Mouse (Mus musculus) megakaryocyte, embryonic 14.5 days (primary cell): ENCODE data around the gene Olfr1440. TPM values are rescaled to one million over a fixed set of nuclear protein-coding genes. Genes with fewer than 3 reads are reported as not detected.

Experiments used
- H3K27me3 ChIP-seq: replicated peaks from 2 replicates; pipeline ENCODE3; 2012; ENCODE audit warnings: inconsistent platforms
- H3K36me3 ChIP-seq: replicated peaks from 2 replicates; pipeline ENCODE3; 2012; ENCODE audit warnings: low read length, inconsistent platforms, mixed read lengths
- H3K4me1 ChIP-seq: 2 replicates; pipeline ENCODE4 v1.6.1; 2012; ENCODE audit warnings: inconsistent platforms
- H3K4me3 ChIP-seq: replicated peaks from 2 replicates; pipeline ENCODE3; 2012; ENCODE audit warnings: moderate library complexity, mild to moderate bottlenecking, inconsistent platforms
- H3K9me3 ChIP-seq: 2 replicates; pipeline ENCODE4 v1.6.1; 2012; ENCODE audit warnings: inconsistent platforms
- FLI1 ChIP-seq: IDR thresholded peaks from 2 replicates; pipeline ENCODE4 v1.6.1; 2012; ENCODE audit warnings: low read length, inconsistent platforms, mixed read lengths
- GATA1 ChIP-seq: IDR thresholded peaks from 3 replicates; pipeline ENCODE4 v1.6.1; 2012; ENCODE audit warnings: mixed read lengths, low read length, inconsistent platforms, borderline replicate concordance
- polyA plus RNA-seq: library from polyadenylated mRNA; stranded (reverse); fragments of >175 nt; gene quantifications from 2 replicates; pipeline ENCODE4 v1.2.3, GENCODE M21; 2012; ENCODE audit warnings: low replicate concordance; ENCODE audit not compliant: insufficient read depth

Olfr1440 gene
- not detected in 2 replicates for polyA plus RNA-seq

DNA sequence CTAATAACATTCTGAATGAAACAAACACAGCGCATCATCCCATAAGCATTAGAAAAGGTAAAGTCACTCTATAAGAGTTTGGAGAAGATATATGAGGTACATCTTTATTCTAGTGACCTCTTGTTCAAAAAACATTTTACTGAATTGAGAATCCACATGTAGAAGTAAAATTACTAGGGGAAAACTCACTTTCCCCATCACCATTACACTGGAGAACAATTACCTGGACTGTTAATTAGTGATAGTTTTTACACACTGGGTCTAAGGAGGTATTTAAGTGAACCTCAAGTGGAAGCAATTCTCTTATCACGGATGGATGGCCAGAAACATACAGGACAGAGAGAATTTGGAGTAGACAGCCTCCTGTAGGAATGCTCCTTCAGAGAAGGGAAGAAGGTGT lies at the start of gene Olfr1440:
Gene Olfr1440 (plus strand): TSS at position 301 of the 400 bp plus-strand sequence.
- H3K9me3 ChIP-seq: peaks cover 2% of the 10 kb centered on the region; the same call in 1 of the 2 replicates
- no peaks in the 10 kb centered on the region for H3K36me3 ChIP-seq
- H3K4me1 ChIP-seq: no peaks in the 10 kb centered on the region
- no peaks in the 10 kb centered on the region for H3K27me3 ChIP-seq
- no peak for TF ChIP-seq GATA1
- no peak for TF ChIP-seq FLI1
- H3K4me3 ChIP-seq: no peak within 1 kb of the TSS

DNA sequence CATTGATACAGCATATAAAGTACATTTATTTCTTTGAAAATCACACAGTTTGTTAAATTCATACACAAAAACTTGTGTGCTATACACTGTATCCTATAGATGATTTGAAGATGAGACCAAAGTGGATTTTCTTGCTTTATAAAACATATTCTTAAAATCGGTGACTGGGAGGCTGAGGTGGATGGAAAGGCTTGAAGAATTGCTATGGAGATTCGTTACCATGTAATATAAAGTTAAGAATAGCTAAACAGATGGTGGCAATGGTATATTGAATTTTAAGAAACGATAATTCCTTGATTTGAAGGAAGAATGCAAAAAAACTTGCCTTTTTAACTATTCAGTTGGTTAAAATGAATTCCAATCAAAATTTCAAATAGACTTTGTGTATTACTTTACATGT lies 14.1 kb upstream of the Olfr1440 start:
- Histone ChIP-seq H3K36me3 (no peaks in the 10 kb centered on the region), H3K4me1 (no peaks in the 10 kb centered on the region), H3K27me3 (no peaks in the 10 kb centered on the region), H3K4me3 (no peak overlapping the region), H3K9me3 (no peaks in the 10 kb centered on the region)
- TF ChIP-seq FLI1: no peak
- TF ChIP-seq GATA1: no peak

DNA sequence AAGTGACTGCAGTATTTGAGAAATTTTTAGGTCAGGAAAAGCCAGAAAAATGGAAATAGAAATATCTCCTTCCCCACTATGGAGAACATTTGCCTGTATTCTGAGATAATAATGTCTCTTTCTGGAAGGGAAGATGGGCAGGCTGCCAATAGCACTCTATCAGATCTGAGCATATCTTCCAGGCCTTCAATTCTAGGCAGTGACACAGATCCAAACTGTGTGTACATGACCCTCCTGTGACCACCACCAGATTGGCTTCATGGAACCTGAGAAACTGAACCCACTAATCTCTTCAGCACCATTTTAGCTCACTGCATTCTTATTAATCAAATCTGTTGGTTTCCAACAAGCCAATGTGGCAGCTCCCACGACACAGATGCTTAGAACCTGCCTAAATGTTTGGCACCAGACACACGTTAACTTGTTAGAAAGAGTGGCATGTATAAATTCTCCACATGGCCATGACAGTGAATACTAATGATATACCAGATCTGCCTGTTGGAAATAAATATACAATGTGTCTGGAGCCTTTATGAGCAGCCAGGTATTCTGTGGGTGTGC lies 12.5 kb upstream of the Olfr1440 start:
- no peak overlapping the region for H3K4me3 ChIP-seq
- no peaks in the 10 kb centered on the region for H3K4me1 ChIP-seq
- TF ChIP-seq GATA1 (no peak), FLI1 (no peak)
- H3K9me3 ChIP-seq: no peaks in the 10 kb centered on the region
- H3K27me3 ChIP-seq: no peaks in the 10 kb centered on the region
- no peaks in the 10 kb centered on the region for H3K36me3 ChIP-seq

DNA sequence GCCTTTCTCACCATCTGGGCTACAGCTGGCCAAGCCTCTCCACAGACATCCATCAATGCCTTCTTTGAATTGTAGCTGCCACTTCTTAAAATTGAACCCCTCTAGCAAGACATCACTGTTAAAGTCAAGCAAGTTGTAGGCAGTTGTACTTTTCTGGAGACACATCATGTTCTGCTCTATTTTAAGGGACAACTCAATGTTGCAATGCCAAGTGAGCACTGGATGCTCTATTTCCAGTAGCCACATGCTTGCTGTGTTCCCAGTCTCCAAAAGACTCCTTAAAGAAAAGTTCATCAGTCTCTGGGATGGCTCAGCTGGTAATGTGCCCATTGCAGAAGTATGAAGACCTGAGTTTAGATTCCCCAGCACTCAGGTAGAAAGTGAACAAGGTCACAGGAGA lies 26.7 kb downstream of the Olfr1440 start:
- H3K36me3 ChIP-seq: no peaks in the 10 kb centered on the region
- TF ChIP-seq FLI1 (no peak), GATA1 (no peak)
- no peaks in the 10 kb centered on the region for H3K9me3 ChIP-seq
- H3K4me1 ChIP-seq: no peaks in the 10 kb centered on the region
- no peaks in the 10 kb centered on the region for H3K27me3 ChIP-seq
- H3K4me3 ChIP-seq: no peak overlapping the region

DNA sequence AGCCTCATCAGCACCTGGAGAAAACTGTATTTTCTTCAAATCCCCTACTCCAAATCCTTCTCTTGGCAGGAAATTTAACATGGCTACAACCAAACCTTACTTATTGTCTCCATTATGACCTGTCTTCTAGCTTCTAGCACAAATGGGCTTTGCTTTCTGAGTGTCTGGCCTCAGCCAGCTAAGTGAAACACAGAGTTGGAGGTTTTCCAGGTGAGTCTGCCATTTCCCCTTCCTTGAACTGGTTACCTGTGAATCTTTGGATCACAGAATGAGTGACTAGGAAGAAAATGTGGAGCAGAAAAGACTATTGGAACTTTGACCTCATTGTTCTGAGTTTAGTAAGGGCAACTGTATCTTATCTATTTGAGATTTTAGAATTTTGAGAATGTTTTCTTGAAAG lies 30.3 kb downstream of the Olfr1440 start, which contains the start of gene Olfr1441:
Gene Olfr1441 (plus strand): TSS at position 73 of the 400 bp plus-strand sequence.
- Histone ChIP-seq H3K4me1 (no peaks in the 10 kb centered on the region), H3K27me3 (no peaks in the 10 kb centered on the region), H3K36me3 (no peaks in the 10 kb centered on the region), H3K9me3 (no peaks in the 10 kb centered on the region), H3K4me3 (no peak within 1 kb of the TSS)
- TF ChIP-seq FLI1 (no peak), GATA1 (no peak)

DNA sequence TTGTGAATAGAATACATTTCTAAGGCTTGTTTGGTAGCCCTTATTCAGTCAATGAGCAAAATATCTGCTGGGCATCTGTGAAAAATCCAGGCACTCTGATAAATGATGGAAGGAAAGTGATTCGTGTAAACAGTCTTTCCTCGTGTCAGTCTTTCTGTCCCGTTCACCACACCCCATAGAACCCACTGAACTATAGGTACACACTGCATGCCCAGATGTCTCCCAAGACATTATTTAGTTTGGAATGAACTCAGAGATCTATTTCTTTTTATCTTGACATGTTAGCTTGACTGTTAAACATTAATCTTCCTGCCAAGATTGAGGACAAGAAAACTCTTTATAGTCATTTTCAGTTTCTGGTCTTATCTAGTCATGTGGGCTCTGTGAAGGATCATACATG lies 31.2 kb downstream of the Olfr1440 start:
- Histone ChIP-seq H3K36me3 (no peaks in the 10 kb centered on the region), H3K27me3 (peaks cover 3% of the 10 kb centered on the region), H3K9me3 (no peaks in the 10 kb centered on the region), H3K4me3 (no peak overlapping the region), H3K4me1 (no peaks in the 10 kb centered on the region)
- TF ChIP-seq GATA1: no peak
- TF ChIP-seq FLI1: no peak

DNA sequence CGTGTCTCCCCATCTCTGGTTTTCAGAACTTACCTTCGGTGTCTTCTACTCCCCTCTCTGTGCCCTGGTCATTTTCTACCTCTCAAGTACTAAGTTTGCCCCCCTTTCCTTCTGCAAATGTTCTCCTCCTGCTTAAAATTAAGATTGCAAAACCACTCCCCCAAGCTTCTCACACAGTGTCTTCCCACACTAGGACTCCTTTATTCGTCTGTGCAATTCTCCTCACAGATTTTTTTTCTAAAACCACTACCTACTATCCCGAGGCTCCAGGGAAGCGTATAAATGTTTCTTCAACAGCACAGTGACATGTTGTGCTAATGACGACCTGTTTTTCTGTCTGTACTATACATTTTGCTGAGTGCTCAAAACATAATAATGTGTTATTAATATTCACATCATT lies 33.5 kb downstream of the Olfr1440 start:
- no peaks in the 10 kb centered on the region for H3K9me3 ChIP-seq
- peaks cover 3% of the 10 kb centered on the region for H3K27me3 ChIP-seq
- TF ChIP-seq FLI1: no peak
- no peak for TF ChIP-seq GATA1
- no peaks in the 10 kb centered on the region for H3K4me1 ChIP-seq
- no peaks in the 10 kb centered on the region for H3K36me3 ChIP-seq
- H3K4me3 ChIP-seq: no peak overlapping the region

DNA sequence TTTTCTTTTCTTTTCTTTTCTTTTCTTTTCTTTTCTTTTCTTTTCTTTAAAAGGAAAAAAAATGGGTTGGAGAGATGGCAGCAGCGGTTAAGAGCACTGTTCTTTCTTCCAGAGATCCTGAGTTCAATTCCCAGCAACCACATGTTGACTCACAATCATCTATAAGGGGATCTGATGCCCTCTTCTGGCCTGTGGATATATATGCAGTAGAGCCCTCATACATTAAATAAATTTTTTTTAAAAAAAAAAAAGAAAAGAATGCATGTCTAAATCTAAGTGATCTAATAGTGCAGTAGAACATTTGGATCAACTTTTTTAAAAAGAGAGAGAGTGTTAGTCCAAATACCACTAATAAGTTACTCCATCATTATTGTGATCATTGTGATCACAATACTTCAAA lies 34.6 kb downstream of the Olfr1440 start:
- no peak for TF ChIP-seq FLI1
- TF ChIP-seq GATA1: no peak
- no peaks in the 10 kb centered on the region for H3K9me3 ChIP-seq
- H3K36me3 ChIP-seq: no peaks in the 10 kb centered on the region
- no peaks in the 10 kb centered on the region for H3K4me1 ChIP-seq
- H3K4me3 ChIP-seq: no peak overlapping the region
- peaks cover 3% of the 10 kb centered on the region for H3K27me3 ChIP-seq

DNA sequence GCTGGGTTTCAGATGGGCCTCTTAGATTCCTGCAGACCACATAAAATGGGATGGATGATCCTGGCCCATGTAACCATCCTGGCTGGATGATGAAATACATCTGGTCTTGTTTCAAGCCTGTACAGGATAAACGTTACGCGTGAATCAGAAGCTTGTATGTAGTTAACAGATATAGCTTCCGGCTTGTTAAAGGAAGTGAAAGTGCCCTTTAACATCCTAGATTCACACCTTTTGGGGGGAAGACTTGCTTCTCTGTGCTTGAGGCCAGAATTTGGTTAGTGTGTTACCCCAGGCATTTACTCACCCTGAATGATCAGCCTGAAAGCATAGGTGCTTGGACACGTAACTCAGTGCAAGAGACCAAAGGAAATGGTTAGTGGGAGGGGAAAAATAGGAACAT lies 40.0 kb downstream of the Olfr1440 start:
- Histone ChIP-seq H3K27me3 (peaks cover 22% of the 10 kb centered on the region), H3K4me3 (no peak overlapping the region), H3K4me1 (peaks cover 5% of the 10 kb centered on the region; the same call in 1 of the 2 replicates), H3K36me3 (no peaks in the 10 kb centered on the region), H3K9me3 (no peaks in the 10 kb centered on the region)
- no peak for TF ChIP-seq GATA1
- TF ChIP-seq FLI1: no peak

DNA sequence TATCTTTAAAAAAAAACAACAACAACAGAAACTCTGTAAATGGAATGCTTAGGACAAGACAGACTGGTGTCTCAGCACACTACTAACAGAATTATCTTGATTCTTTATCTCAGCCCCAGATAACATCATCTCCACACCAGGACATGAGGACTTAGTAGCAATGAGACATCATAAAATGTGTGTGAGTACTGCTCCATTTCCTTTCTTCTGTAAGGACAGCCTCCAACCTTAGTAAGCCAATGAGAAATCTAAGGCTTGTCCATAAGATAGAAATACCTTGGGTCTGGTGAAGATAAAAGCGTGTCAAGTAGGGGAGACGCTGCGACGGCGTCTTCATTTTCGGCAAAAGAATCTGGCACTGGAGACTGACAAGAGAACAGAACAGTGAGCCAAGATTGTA lies 40.5 kb downstream of the Olfr1440 start, which contains the start of gene Pfpl:
Gene Pfpl (plus strand): TSS at position 301 of the 400 bp plus-strand sequence.
- H3K4me1 ChIP-seq: peaks cover 5% of the 10 kb centered on the region; the same call in 1 of the 2 replicates
- H3K4me3 ChIP-seq: no peak within 1 kb of the TSS
- H3K36me3 ChIP-seq: no peaks in the 10 kb centered on the region
- TF ChIP-seq FLI1: no peak
- TF ChIP-seq GATA1: no peak
- H3K9me3 ChIP-seq: no peaks in the 10 kb centered on the region
- H3K27me3 ChIP-seq: peaks cover 21% of the 10 kb centered on the region
